Mouse (Mus musculus) ES-Bruce4 (cell line): ENCODE measurements around the gene Tmem98.

Source experiments
- CTCF ChIP-seq: IDR thresholded peaks from one replicate; pipeline ENCODE4 v1.8.1; 2011; ENCODE audit warnings: low read depth, low read length
- EP300 ChIP-seq: IDR thresholded peaks from 2 replicates; pipeline ENCODE4 v1.6.1; 2011; ENCODE audit warnings: low read depth, low read length; ENCODE audit not compliant: insufficient read depth
- POLR2A ChIP-seq: IDR thresholded peaks from one replicate; pipeline ENCODE4 v1.8.1; 2011; ENCODE audit warnings: low read length; ENCODE audit not compliant: insufficient read depth

GRCm38 (mm10) chr11:80781535-80781934 is 28.4 kb upstream of the Tmem98 start:
- no peak for TF ChIP-seq POLR2A
- no peak for TF ChIP-seq CTCF
- no peak for TF ChIP-seq EP300
